Mouse (Mus musculus) embryonic stem cell, embryonic (primary cell): Measurements from ENCODE around the gene Cdkn1c.

Experiments
- CTCF ChIA-PET, 4 experiments: fragments of 300-600 bp in 2 of 4; fragments of 350-600 bp in 2 of 4; sonication (Branson Sonifier 250); formaldehyde crosslinking; loops; one replicate each; lab custom pipeline; 2022; ENCODE audit warnings: inconsistent platforms in 2 of 4; lab: Charles Lee
- POLR2A ChIA-PET, 4 experiments: fragments of 300-600 bp in 2 of 4; fragments of 350-600 bp in 2 of 4; sonication (Branson Sonifier 250); formaldehyde crosslinking; loops; one replicate each; lab custom pipeline; 2022; ENCODE audit warnings: antibody characterized with exemption in 4 of 4, inconsistent platforms in 1 of 4; lab: Charles Lee

The Cdkn1c gene

GRCm38 (mm10) chr7:143460874-143461273 lies at the start of gene Cdkn1c:
TSS of gene Cdkn1c (minus strand) at chr7:143461050.
- ChIA-PET POLR2A (interaction anchor here in 3 of 4 experiments (0.5 to 3.0 kb wide), 33 partner anchors 9 to 454 kb away, joined by 3 to 12 read pairs (median 3); partner anchors contain the start of genes Slc22a18 (in 2 of the 3), Cars (in 1 of the 3), Cd81 (in 1 of the 3) and Nap1l4 (in 1 of the 3)), CTCF (interaction anchor here (0.5 to 19.7 kb wide), 25 partner anchors 9 to 1270 kb away, joined by 3 to 679 read pairs (median 4); no protein-coding TSS in a partner anchor)

- ChIA-PET CTCF (interaction anchor here (0.6 to 2.8 kb wide), 17 partner anchors 29 to 964 kb away, joined by 3 to 14 read pairs (median 5); partner anchors contain the start of gene Slc22a18 (in 1 of the 4)), POLR2A (interaction anchor here in 2 of 4 experiments (0.6 to 4.5 kb wide), 10 partner anchors 10 to 385 kb away, joined by 3 to 24 read pairs (median 6); partner anchors contain the start of gene Cars (in 1 of the 2))
Measured at GRCm38 (mm10) chr7:143509566-143509965, 48.7 kb upstream of the Cdkn1c start.

- ChIA-PET CTCF (interaction anchor here (0.5 to 7.3 kb wide), 63 partner anchors 8 to 608 kb away, joined by 3 to 84 read pairs (median 6); partner anchors contain the start of genes Slc22a18 (in 2 of the 4), Cars (in 1 of the 4), Cdkn1c (in 1 of the 4) and Trpm5 (in 1 of the 4)), POLR2A (interaction anchor here (0.5 to 5.5 kb wide), 27 partner anchors 8 to 499 kb away, joined by 3 to 29 read pairs (median 5); partner anchors contain the start of genes Cars (in 2 of the 4), Slc22a18 (in 2 of the 4), Cd81 (in 1 of the 4) and Cdkn1c (in 1 of the 4))
Measured at GRCm38 (mm10) chr7:143506675-143507074, 45.8 kb upstream of the Cdkn1c start.

DNA sequence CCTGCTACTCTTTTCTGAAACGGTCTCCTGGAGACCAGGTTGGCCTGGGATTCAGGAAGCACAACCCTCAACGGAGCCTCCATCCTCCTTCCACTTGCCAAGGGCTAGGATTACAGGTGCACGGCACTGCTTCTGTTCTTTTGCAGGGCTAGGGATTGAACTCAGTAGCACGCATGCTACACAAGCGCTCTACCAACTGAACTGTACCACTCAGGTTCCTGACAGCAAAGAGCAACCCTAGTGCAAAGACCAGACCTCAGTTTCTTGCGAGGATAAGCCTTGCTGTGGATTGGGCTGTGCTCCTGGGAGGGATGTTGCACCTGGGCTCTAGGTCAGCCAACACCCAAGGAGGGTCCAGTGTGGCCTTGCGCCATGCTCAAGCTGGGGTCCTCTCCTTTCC lies 45.4 kb upstream of the Cdkn1c start:
- ChIA-PET CTCF (interaction anchor here (0.5 to 7.3 kb wide), 80 partner anchors 8 to 1524 kb away, joined by 3 to 84 read pairs (median 5); partner anchors contain the start of genes Slc22a18 (in 2 of the 4), Cars (in 1 of the 4), Cdkn1c (in 1 of the 4) and Ctsd (in 1 of the 4)), POLR2A (interaction anchor here (0.5 to 5.5 kb wide), 37 partner anchors 8 to 503 kb away, joined by 3 to 29 read pairs (median 4); partner anchors contain the start of genes Cars (in 3 of the 4), Cdkn1c (in 2 of the 4), Slc22a18 (in 2 of the 4) and Cd81 (in 1 of the 4))

GRCm38 (mm10) chr7:143505823-143506222 lies 45.0 kb upstream of the Cdkn1c start:
- POLR2A ChIA-PET = interaction anchor here (0.5 to 5.5 kb wide), 38 partner anchors 9 to 503 kb away, joined by 3 to 29 read pairs (median 4); partner anchors contain the start of genes Cars (in 3 of the 4), Cdkn1c (in 2 of the 4), Slc22a18 (in 2 of the 4) and Cd81 (in 1 of the 4)
- CTCF ChIA-PET = interaction anchor here (0.5 to 7.3 kb wide), 89 partner anchors 8 to 1524 kb away, joined by 3 to 84 read pairs (median 5); partner anchors contain the start of genes Slc22a18 (in 2 of the 4), Cars (in 1 of the 4), Cdkn1c (in 1 of the 4) and Ctsd (in 1 of the 4)

DNA sequence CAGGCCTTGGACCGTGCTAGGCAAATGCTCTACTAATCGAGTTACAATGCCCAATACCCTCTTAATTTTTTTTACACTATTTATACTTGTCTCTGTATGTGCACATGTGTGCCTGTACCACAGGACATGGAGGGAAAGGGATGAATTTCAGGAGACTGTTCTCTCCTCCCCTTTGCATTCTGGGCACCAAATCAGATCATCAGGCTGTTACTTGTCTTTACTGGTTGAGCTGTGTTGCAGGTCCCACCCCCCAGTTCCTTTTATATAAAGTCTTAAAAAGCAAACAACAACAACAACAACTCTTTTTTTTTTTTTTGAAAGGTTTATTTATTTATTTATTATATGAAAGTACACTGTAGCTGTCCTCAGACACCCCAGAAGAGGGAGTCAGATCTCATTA lies 44.6 kb upstream of the Cdkn1c start:
- CTCF ChIA-PET = interaction anchor here (0.6 to 7.3 kb wide), 73 partner anchors 9 to 1117 kb away, joined by 3 to 84 read pairs (median 5); partner anchors contain the start of genes Cars (in 1 of the 4), Cdkn1c (in 1 of the 4), Ctsd (in 1 of the 4) and Osbpl5 (in 1 of the 4)
- POLR2A ChIA-PET = interaction anchor here (0.5 to 5.5 kb wide), 34 partner anchors 10 to 502 kb away, joined by 3 to 29 read pairs (median 4); partner anchors contain the start of genes Cars (in 2 of the 4), Slc22a18 (in 2 of the 4), Cd81 (in 1 of the 4) and Cdkn1c (in 1 of the 4)

DNA sequence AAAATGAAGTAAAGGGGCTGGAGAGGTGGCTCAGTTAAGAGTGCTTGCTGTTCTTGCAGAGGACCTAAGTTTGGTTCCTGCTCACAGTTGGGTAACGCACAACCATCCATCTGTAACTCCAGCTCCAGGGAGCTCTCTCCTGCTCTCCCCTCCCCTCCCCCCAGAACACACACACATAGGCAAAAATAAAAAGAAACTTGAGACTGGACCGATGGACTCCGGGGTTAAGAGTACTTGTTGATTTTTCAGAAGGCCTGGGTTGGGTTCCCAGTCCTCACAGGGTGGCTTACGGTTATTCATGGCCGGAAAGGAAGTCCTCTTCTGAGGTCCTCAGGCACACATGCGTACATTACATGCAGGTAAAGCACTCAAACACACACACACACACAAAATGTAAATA lies 43.1 kb upstream of the Cdkn1c start:
- CTCF ChIA-PET = interaction anchor here in 2 of 4 experiments (2.3 to 7.3 kb wide), 9 partner anchors 22 to 352 kb away, joined by 9 to 84 read pairs (median 45); partner anchors contain the start of gene Slc22a18 (in 1 of the 2)
- POLR2A ChIA-PET = interaction anchor here in 2 of 4 experiments (0.7 to 5.5 kb wide), 12 partner anchors 10 to 382 kb away, joined by 4 to 29 read pairs (median 8); partner anchors contain the start of genes Cars (in 2 of the 2) and Slc22a18 (in 1 of the 2)

DNA sequence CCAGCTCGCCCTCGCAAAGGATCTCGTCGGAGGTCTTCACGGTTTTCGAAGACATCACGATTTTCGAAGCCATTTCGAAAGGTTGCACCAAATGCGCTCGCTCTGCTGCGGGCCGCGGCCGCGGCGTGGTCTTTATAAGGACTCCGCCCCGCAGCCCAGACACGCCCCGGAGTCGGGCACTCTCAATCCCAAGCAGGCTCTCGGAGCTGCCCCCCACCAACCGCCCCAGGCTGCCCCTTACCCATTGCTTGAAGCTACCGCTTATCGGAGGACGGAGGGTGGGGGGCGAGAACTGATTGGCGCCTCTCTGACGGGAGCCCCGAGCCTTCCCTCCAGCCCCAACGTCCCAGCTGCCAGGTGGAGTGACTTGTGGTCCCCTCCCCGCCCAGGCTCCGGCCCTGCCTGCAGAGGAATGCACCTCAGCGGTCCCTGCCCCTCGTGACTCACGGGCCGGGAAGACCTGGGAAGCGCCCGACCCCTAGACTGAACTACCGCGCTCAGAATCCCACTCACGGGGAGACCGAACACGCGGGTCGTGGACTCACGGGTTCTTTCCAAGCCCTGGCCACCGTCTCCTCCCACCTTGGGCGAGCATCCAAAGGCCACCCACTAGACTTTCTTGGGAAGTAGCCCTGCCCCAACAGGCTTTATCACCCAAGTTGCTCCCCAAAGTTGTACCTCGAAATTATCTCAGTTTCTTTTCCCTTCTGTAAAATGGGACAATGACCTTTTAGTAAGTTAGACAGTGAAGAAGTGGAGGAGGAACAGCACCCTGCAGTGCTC lies 41.8 kb upstream of the Cdkn1c start, which contains the start of gene Phlda2:
Phlda2 (minus strand) TSS at position 733 of the 783 bp plus-strand sequence.
- POLR2A ChIA-PET = interaction anchor here in 3 of 4 experiments (0.5 to 5.5 kb wide), 31 partner anchors 9 to 495 kb away, joined by 3 to 29 read pairs (median 4); partner anchors contain the start of genes Nap1l4 (in 2 of the 3), Cars (in 1 of the 3), Cdkn1c (in 1 of the 3) and Slc22a18 (in 1 of the 3)

GRCm38 (mm10) chr7:143501643-143502417 lies 41.0 kb upstream of the Cdkn1c start:
- CTCF ChIA-PET = interaction anchor here (0.6 to 7.3 kb wide), 22 partner anchors 10 to 439 kb away, joined by 3 to 84 read pairs (median 4); partner anchors contain the start of gene Slc22a18 (in 2 of the 4)
- POLR2A ChIA-PET = interaction anchor here in 2 of 4 experiments (0.6 to 5.5 kb wide), 22 partner anchors 9 to 494 kb away, joined by 3 to 29 read pairs (median 5); partner anchors contain the start of genes Nap1l4 (in 2 of the 2), Cars (in 1 of the 2) and Slc22a18 (in 1 of the 2)

More for the DNA sequence above, 41.8 kb upstream of the Cdkn1c start, which contains the start of gene Phlda2:
- CTCF ChIA-PET = interaction anchor here (0.6 to 7.3 kb wide), 18 partner anchors 9 to 440 kb away, joined by 3 to 84 read pairs (median 4); partner anchors contain the start of gene Slc22a18 (in 2 of the 4)

DNA sequence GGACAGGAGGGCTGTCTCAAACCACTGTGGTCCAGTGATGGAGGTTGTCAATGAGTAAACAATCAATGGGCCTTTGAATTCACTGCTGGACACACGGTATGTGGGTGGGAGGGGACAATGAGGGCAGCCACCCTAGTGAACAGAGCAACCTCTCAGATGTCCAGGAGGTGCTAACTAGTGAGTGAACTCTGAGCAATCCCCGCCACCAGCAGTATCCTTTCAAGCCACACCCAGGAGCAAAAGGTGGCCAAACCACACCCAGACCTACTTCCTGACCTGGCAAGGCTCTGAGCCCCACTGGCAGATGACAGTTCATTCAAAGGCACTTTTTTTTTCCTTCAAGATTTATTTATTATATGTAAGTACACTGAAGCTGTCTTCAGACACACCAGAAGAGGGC lies 40.1 kb upstream of the Cdkn1c start:
- ChIA-PET CTCF (interaction anchor here in 2 of 4 experiments (0.6 to 1.9 kb wide), 3 partner anchors 20 to 34 kb away, joined by 3 to 9 read pairs (median 3); no protein-coding TSS in a partner anchor), POLR2A (interaction anchor here in 2 of 4 experiments (1.0 to 3.2 kb wide), 4 partner anchors 20 to 205 kb away, joined by 3 to 23 read pairs (median 8); partner anchors contain the start of genes Nap1l4 (in 1 of the 2) and Slc22a18 (in 1 of the 2))

DNA sequence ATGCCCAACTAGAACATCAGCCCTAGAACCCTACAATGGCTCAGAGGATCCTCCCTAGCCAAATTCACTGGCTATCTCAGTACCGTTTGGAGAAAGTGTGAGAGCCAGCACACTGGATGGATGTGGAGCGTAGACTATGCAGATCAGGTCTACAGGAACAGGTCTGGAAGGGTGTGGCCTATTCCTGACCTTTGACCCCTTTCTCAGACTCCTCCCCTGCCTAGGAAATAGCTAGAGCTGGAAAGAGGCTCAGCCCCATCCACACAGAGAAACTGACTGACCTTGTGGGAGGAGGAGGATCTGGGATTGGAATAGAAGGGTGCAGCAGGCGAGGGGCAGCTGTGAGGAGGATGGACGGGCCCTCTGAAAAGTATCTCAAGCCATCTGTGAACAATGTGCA lies 37.7 kb upstream of the Cdkn1c start:
- POLR2A ChIA-PET = interaction anchor here in 3 of 4 experiments (0.6 to 1.3 kb wide), 7 partner anchors 12 to 445 kb away, joined by 3 to 4 read pairs (median 3); no protein-coding TSS in a partner anchor
- CTCF ChIA-PET = interaction anchor here (0.6 to 2.5 kb wide), 10 partner anchors 8 to 347 kb away, joined by 3 to 9 read pairs (median 4); no protein-coding TSS in a partner anchor

DNA sequence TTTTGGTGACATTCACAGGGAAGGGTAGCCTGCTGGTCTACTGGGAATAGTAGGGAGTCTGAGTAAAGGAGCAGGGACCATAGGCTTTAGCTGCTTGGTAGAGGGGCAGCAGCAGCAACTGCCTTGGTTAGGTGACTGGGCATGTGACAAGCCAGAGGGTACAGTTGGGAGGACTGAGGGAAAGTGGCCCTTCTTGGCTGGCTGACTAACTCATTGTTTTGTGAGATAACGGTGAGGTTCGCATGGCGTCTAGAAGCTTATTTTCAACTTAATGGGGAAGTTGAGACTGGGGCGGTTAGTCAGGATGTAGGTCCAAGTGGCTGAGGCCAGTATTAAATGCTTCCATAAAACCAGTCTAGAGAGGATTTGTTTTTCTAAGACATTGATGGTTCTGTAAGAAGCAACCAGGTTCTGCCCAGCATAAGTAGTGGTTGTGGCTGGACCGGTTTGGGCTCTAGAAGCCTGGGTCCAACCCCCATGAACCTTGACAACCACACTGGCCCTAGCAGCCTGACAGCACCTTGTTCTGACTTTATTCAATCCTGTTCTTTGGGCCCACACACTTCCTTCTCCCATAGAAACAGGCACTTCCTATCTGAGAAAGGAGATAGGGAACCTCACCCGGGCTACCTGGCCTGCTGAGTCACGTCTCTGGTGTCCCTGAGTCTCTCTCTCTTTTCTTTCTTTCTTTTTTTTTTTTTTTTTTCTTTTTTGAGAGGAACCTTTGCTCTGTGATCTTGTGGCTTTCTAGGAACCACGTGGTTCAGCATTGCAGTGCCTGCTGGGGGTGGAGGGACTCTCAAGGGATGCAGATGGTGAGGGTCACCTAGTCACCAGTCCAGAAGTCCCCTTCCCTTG lies 34.5 kb upstream of the Cdkn1c start:
- CTCF ChIA-PET = interaction anchor here in 1 of 4 experiments (0.7 to 1.5 kb wide), 2 partner anchors 14 to 15 kb away, joined by 3 read pairs; no protein-coding TSS in a partner anchor
- POLR2A ChIA-PET = no interaction called here

DNA sequence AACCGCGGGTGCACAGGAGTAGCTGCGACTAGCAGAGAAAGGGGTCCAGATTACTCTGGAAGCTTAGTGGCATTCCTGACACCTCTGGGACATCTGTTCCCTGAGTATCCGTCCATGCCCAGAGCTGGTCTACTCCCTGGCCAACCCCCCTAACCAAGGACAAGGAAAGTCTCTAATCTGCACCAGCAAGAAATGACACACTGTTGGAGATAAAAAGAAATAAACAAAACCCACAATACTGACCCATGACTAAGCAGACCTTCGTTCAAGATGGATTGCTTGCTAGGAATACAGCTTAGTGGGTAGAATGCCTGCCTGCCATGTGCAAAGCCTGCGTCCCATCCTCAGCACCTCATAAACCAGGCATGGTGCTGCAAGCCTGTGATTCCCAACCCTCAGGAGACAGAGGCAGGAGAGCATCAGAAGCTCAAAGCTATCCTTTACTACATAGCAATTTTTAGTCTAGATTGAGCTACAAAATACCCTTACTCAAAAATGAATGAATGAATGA lies 32.8 kb upstream of the Cdkn1c start:
- CTCF ChIA-PET = interaction anchor here (0.6 to 2.9 kb wide), 11 partner anchors 12 to 468 kb away, joined by 3 to 12 read pairs (median 4); no protein-coding TSS in a partner anchor
- POLR2A ChIA-PET = interaction anchor here in 2 of 4 experiments (0.9 to 2.8 kb wide), 6 partner anchors 8 to 440 kb away, joined by 3 to 19 read pairs (median 3); partner anchors contain the start of genes Nap1l4 (in 1 of the 2) and Phlda2 (in 1 of the 2)

DNA sequence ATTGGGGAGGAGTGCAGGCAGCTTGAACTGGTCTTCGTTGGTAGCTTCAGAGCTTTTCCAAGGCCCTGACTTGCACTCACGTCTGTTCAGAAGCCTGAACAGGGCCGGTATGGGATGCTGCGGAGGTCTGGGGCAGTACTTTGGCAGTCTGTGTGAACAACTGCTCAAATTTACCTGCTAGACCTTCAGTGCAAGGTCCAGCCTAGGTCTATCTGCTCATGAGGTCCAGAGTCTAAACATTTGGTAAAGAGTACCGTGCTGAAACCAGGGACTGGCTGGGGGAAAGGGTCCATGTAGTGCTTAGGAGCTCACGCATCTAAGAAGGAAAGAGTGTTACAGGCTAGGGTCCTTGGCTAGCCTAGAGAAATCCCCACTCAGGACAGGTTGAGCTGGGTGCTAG lies 28.9 kb upstream of the Cdkn1c start:
- ChIA-PET POLR2A (interaction anchor here in 1 of 4 experiments (2.2 kb wide), 1 partner anchor 13 kb away, joined by 8 read pairs; no protein-coding TSS in a partner anchor), CTCF (interaction anchor here in 3 of 4 experiments (0.7 to 3.0 kb wide), 10 partner anchors 9 to 335 kb away, joined by 3 to 15 read pairs (median 4); no protein-coding TSS in a partner anchor)
